Mouse (Mus musculus): Measurements from ENCODE around the gene Zfp882. TPM values are rescaled to one million over a fixed set of nuclear protein-coding genes. Genes with fewer than 3 reads are reported as not detected.
"Not testable (repeated sequence)": the region's sequence is repeated elsewhere in the genome, so short reads cannot be mapped to it uniquely, and the experiment has no call there.

Zfp882 gene
- polyA plus RNA-seq, 1 experiment from 2014 or later: 1.6 TPM

- not testable (repeated sequence) for H3K27me3 ChIP-seq (replicated peaks); ATAC-seq (ENCODE audit: extremely low read depth, insufficient number of reproducible peaks, low FRiP score, low TSS enrichment); H3K27ac ChIP-seq (replicated peaks); H3K4me3 ChIP-seq; H3K9me3 ChIP-seq; H3K4me2 ChIP-seq; H3K9ac ChIP-seq
- peaks cover 21% of the 10 kb centered on the region for H3K4me1 ChIP-seq
- 92% methylated on average over 16 of the region's 16 CpGs for WGBS
- H3K36me3 ChIP-seq: peaks cover 22% of the 10 kb centered on the region
These were observed 44.7 kb downstream of the Zfp882 start for GRCm38 (mm10) chr8:71952961-71953700.

DNA sequence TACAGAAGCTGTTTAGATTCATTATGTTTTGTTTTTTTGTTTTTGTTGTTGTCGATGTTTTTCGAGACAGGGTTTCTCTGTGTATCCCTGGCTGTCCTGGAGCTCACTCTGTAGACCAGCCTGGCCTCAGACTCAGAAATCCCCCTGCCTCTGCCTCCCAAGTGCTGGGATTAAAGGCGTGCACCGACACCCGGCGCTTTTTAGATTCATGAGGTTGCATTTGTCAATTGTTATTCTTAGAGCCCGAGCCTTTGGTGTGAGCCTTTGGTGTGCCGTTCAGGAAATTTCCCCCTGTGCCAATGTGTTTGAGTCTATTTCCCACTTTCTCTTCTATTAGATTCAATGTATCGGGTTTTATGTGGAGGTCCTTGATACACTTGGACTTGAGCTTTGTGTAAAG lies 46.3 kb downstream of the Zfp882 start:
- peaks cover 22% of the 10 kb centered on the region for H3K36me3 ChIP-seq
- no peak overlapping the region for H3K9ac ChIP-seq
- no peak overlapping the region for H3K4me2 ChIP-seq
- 97% methylated on average over 9 of the region's 9 CpGs for WGBS
- no peak overlapping the region for H3K27ac ChIP-seq (replicated peaks)
- H3K4me1 ChIP-seq: peaks cover 21% of the 10 kb centered on the region
- ATAC-seq (ENCODE audit: extremely low read depth, insufficient number of reproducible peaks, low FRiP score, low TSS enrichment): no peak
- H3K9me3 ChIP-seq: peaks cover 10% of the 10 kb centered on the region; the same call in 1 of the 2 replicates
- no peaks in the 10 kb centered on the region for H3K27me3 ChIP-seq (replicated peaks)
- no peak overlapping the region for H3K4me3 ChIP-seq

DNA sequence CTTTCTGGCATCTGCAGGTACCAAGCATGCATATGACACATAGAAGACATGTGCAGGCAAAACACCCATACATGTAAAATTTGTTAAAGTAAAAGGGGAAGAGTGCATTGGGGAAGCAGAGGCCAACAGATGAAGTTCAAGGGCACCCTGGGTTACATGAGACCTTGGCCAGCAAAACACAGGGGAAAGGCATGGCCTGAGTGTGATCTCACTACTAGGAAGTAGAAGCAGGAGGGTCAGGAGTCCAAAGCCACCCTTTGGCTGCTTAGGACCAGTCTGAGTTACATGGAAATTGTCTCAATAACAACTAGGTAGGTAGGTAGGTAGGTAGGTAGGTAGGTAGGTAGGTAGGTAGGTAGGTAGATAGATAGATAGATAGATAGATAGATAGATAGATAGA lies 52.1 kb downstream of the Zfp882 start:
- H3K9ac ChIP-seq: no peak overlapping the region
- H3K4me2 ChIP-seq: no peak overlapping the region
- no peaks in the 10 kb centered on the region; the same call in 1 of the 2 replicates for H3K4me1 ChIP-seq
- no peak for ATAC-seq (ENCODE audit: extremely low read depth, insufficient number of reproducible peaks, low FRiP score, low TSS enrichment)
- peaks cover 18% of the 10 kb centered on the region for H3K36me3 ChIP-seq
- peaks cover under 1% of the 10 kb centered on the region; the same call in 1 of the 2 replicates for H3K9me3 ChIP-seq
- H3K4me3 ChIP-seq: no peak overlapping the region
- no peaks in the 10 kb centered on the region for H3K27me3 ChIP-seq (replicated peaks)
- H3K27ac ChIP-seq (replicated peaks): no peak overlapping the region

DNA sequence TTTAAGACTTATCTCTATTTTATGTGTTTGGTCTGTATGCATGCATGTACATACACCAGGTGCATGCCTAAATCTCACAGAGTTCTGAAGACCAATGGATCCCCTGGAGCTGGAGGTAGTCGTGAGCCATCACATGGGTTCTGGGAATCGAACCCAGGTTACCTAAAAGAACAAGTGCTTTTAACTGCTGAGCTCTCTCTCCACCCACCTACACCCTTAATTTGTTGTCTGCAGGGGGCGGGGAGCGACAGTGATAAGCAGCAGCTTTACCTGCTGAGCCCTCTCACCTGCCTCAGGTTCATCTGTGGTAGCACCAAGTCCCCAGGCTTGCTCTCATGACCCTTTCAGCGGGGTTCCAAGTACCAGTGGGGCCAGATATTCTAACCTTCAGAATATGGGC lies 53.4 kb downstream of the Zfp882 start:
- WGBS: 87% methylated on average over 5 of the region's 5 CpGs
- Histone ChIP-seq H3K4me1 (no peaks in the 10 kb centered on the region; the same call in 1 of the 2 replicates), H3K4me2 (no peak overlapping the region), H3K36me3 (peaks cover 32% of the 10 kb centered on the region), H3K27ac (replicated peaks) (no peak overlapping the region), H3K9me3 (peaks cover 8% of the 10 kb centered on the region; the same call in 1 of the 2 replicates), H3K4me3 (no peak overlapping the region), H3K27me3 (replicated peaks) (no peaks in the 10 kb centered on the region), H3K9ac (no peak overlapping the region)
- no peak for ATAC-seq (ENCODE audit: extremely low read depth, insufficient number of reproducible peaks, low FRiP score, low TSS enrichment)

GRCm38 (mm10) chr8:71964051-71964450 lies 55.6 kb downstream of the Zfp882 start:
- 78% methylated on average over 3 of the region's 3 CpGs for WGBS
- no peak for ATAC-seq (ENCODE audit: extremely low read depth, insufficient number of reproducible peaks, low FRiP score, low TSS enrichment)
- Histone ChIP-seq H3K4me1 (no peaks in the 10 kb centered on the region; the same call in 1 of the 2 replicates), H3K4me2 (no peak overlapping the region), H3K4me3 (no peak overlapping the region), H3K27ac (replicated peaks) (no peak overlapping the region), H3K36me3 (peaks cover 54% of the 10 kb centered on the region), H3K9me3 (peaks cover 8% of the 10 kb centered on the region; the same call in 1 of the 2 replicates), H3K27me3 (replicated peaks) (no peaks in the 10 kb centered on the region), H3K9ac (no peak overlapping the region)

- Histone ChIP-seq H3K27me3 (replicated peaks) (no peaks in the 10 kb centered on the region), H3K4me1 (no peaks in the 10 kb centered on the region; the same call in 1 of the 2 replicates), H3K9ac (no peak overlapping the region), H3K4me3 (no peak overlapping the region), H3K4me2 (no peak overlapping the region), H3K27ac (replicated peaks) (no peak overlapping the region), H3K9me3 (peaks cover 8% of the 10 kb centered on the region; the same call in 1 of the 2 replicates), H3K36me3 (peaks cover 64% of the 10 kb centered on the region)
- ATAC-seq (ENCODE audit: extremely low read depth, insufficient number of reproducible peaks, low FRiP score, low TSS enrichment): no peak
- 84% methylated on average over 2 of the region's 2 CpGs for WGBS
These were observed 56.8 kb downstream of the Zfp882 start for GRCm38 (mm10) chr8:71965166-71965565.

Other genes with a start within 250 kb of the Zfp882 start
- gene Unc13a, start 236.9 kb upstream of the Zfp882 start, polyA plus RNA-seq (2015; fragmentation: Nextera tagmentation; extraction: Ambion mirVana): 0.39 and 0.40 TPM in 2 replicates
- gene Jak3, start 232.3 kb upstream of the Zfp882 start, polyA plus RNA-seq (2015; fragmentation: Nextera tagmentation; extraction: Ambion mirVana): 7.6 and 7.7 TPM in 2 replicates
- 1.5 and 2.1 TPM in 2 replicates for gene Insl3, start 219.4 kb upstream of the Zfp882 start, polyA plus RNA-seq (2015; fragmentation: Nextera tagmentation; extraction: Ambion mirVana)
- 2.8 and 3.3 TPM in 2 replicates for gene B3gnt3, start 206.8 kb upstream of the Zfp882 start, polyA plus RNA-seq (2015; fragmentation: Nextera tagmentation; extraction: Ambion mirVana)
- 1.7 and 2.3 TPM in 2 replicates for gene Fcho1, start 182.9 kb upstream of the Zfp882 start, polyA plus RNA-seq (2015; fragmentation: Nextera tagmentation; extraction: Ambion mirVana)
- gene Zfp709, start 26.6 kb upstream of the Zfp882 start, polyA plus RNA-seq (2015; fragmentation: Nextera tagmentation; extraction: Ambion mirVana): 3.4 and 4.0 TPM in 2 replicates
- gene Zfp617, start within 50 bp of the Zfp882 start, polyA plus RNA-seq (2015; fragmentation: Nextera tagmentation; extraction: Ambion mirVana): 23.8 and 25.1 TPM in 2 replicates
- gene Zfp961, start 42.4 kb downstream of the Zfp882 start, polyA plus RNA-seq (2015; fragmentation: Nextera tagmentation; extraction: Ambion mirVana): 11.1 and 11.2 TPM in 2 replicates
- 0.60 TPM in 2 replicates for gene Cyp4f18, start 101.0 kb downstream of the Zfp882 start, polyA plus RNA-seq (2015; fragmentation: Nextera tagmentation; extraction: Ambion mirVana)
- not detected in 2 replicates for gene Olfr372, start 132.6 kb downstream of the Zfp882 start, polyA plus RNA-seq (2015; fragmentation: Nextera tagmentation; extraction: Ambion mirVana)
- gene Olfr373, start 174.6 kb downstream of the Zfp882 start, polyA plus RNA-seq (2015; fragmentation: Nextera tagmentation; extraction: Ambion mirVana): not detected in 2 replicates
- gene Olfr374, start 198.4 kb downstream of the Zfp882 start, polyA plus RNA-seq (2015; fragmentation: Nextera tagmentation; extraction: Ambion mirVana): 0.04 and 0.20 TPM in 2 replicates
- 358 and 365 TPM in 2 replicates for gene Tpm4, start 226.4 kb downstream of the Zfp882 start, polyA plus RNA-seq (2015; fragmentation: Nextera tagmentation; extraction: Ambion mirVana)

Data from heart, embryonic 13.5 days (tissue).